Mouse (Mus musculus): ENCODE results near the gene Csrnp2.

GRCm38 (mm10) chr15:100520306-100520705, 25.0 kb upstream of the Csrnp2 start:
- TF ChIP-seq CTCF (IDR thresholded peaks at IDR 0.05; ENCODE audit: low read depth) (no peak), EP300 (IDR thresholded peaks at IDR 0.05; ENCODE audit: low read depth) (no peak)

Measured in liver, embryonic 14.5 days (tissue).